Mouse (Mus musculus) embryo, embryonic 9.5 days (tissue): ENCODE data around the gene Tmem74b.

Experiments used
- DNase-seq: peaks from one replicate; pipeline ENCODE4 v3.0.0-alpha.2; 2017; ENCODE audit errors: extremely low spot score

The Tmem74b gene

DNA sequence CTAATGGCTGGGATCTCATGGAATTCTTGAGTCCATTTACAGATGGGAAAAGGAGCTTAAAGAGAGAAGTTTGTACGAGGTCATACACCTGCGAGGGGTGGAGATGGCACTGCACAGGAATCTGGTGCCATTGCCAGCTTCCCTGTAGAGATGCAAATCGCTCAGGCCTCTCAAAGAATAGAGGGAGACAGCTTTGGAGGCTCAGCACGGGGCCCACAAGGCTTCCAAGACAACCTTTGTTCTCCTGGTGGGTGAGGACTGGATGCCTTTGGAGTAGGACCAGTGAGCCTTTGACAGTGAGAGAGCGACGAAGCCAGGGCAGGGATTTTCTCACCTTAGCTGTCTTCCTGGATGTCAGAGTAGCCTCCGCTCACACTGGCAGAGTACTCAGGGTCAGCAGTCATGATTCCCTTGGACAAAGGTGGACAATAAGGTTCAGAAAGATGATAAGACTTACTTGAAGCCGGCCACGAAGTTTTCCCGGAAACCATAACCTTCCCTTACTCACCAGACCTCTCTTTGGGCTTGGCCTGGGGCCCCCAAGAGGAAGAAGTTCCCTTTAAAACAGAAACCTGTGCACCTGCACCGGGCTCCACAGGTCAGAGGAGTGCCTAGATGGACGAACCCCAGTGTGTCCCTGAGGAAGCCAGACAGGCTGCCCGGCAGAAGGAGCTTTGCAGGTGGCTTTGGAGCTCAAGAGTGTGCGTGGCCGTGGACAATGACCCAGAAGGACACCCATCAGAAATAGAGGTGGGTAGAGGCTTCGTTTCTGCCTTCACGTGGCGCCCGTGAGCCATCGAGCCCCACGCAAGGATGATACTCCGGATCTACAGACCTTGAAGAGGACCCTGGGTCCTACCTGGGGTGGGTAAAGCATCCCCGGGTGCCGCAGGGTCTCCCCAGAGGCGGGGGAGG, at the start of gene Tmem74b:
Tmem74b (plus strand) TSS at position 778 of the 915 bp plus-strand sequence.
- peak; percentile 8 for DNase-seq

- no peak for DNase-seq
These were observed 49.8 kb upstream of the Tmem74b start for GRCm38 (mm10) chr2:151652053-151652452.

DNA sequence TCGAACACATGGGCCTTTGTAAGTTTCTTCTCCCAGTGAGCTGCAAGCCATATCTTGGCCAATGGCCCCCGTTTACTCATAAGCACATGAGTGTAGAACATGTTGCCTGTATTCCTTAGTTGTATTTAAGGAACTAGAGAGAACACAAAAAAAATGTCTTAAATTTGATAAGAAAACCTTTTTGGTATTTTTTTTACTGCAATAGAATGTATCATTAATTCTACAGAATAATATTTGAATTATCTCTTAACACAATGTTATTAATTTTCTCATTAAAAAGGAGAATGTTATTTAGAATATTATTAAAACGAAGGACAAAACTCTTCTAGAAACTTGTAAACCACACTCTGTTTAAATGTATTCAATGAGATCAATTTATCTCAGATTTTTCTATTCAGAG, 33.4 kb upstream of the Tmem74b start, which contains the start of gene Rad21l:
Rad21l (minus strand) TSS at position 101 of the 400 bp plus-strand sequence.
- DNase-seq = no peak

GRCm38 (mm10) chr2:151670026-151670967, 31.5 kb upstream of the Tmem74b start:
- peak; percentile 19 for DNase-seq

- DNase-seq = no peak
These were observed 30.9 kb upstream of the Tmem74b start for GRCm38 (mm10) chr2:151670968-151671329.

- no peak for DNase-seq
These were observed 25.6 kb upstream of the Tmem74b start for GRCm38 (mm10) chr2:151676234-151676633.

GRCm38 (mm10) chr2:151682357-151682756, 19.5 kb upstream of the Tmem74b start:
- no peak for DNase-seq

- DNase-seq = no peak
These were observed 18.8 kb upstream of the Tmem74b start for GRCm38 (mm10) chr2:151682976-151683375.

DNA sequence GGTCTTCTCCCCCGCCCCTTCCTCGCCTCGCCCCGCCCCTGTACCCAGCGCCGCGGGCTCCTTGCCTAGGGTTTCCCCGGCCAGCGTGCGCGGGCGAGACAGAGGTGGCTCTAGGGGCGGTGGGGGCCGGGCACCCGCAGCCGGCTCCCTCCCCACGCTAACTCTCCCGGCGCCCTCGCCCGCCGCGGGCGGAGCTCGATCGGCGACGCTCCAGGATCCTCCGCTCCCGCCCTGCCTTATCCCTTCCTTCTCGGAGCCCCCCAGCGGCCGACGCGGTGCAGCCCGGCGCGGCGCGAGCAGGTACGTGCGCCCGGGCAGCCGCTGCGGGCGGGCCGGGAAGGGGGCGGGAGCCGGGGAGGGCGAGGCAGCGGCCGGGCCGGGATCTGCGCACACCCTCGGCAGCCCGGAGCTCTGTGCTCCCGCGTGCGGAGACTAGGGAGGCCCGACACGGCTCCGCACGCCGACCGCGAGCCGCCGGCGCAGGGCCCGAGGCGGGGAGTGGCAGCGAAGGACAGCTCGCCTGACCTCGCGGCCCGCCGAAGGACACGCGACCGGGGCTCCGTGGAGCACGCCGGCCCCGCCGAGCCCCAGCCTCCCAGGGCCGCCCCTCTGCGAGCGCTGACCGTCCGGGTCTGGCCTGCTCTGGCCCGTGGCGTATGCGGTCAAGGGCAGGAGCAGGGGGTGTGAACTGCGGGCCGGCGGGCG, 490 bp downstream of the Tmem74b start:
- peak; percentile 56 for DNase-seq

GRCm38 (mm10) chr2:151702851-151703190, 1.0 kb downstream of the Tmem74b start:
- no peak for DNase-seq

GRCm38 (mm10) chr2:151712647-151713046, 10.8 kb downstream of the Tmem74b start:
- peak; percentile 35 for DNase-seq

GRCm38 (mm10) chr2:151715526-151715925, 13.7 kb downstream of the Tmem74b start:
- DNase-seq = no peak

DNA sequence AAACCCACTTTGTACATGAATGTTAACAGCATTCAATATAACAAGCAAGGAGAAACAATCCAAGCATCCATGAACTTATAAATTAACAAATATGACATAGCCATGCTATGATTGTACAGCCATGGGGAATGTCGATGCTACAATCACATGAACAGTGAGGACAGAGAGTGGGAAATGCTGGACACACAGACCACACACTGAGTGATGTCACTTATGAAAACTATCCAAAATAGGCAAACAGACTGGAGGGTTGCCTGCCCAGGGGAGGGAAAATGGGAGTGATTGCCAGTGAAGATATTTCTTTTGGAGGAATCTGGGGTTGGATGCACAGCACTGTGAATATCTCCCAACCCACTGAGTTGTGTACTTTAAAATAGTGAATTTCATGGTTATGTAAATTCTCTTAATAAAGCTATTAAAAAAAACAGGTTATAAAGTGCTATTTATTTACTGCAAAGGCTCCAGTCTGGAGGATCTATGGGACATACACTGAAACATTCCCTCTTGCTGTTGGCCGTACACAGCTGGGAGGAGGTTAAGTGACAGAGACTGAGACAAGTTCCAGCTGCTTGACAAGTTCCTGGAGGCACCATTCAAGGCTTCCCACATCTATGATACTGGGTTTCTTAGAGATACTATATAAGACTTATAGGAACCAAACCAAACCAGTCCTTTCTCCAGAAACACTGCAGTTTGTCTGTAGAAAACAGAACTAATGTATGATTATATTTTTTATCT, 14.7 kb downstream of the Tmem74b start:
- DNase-seq = no peak

DNA sequence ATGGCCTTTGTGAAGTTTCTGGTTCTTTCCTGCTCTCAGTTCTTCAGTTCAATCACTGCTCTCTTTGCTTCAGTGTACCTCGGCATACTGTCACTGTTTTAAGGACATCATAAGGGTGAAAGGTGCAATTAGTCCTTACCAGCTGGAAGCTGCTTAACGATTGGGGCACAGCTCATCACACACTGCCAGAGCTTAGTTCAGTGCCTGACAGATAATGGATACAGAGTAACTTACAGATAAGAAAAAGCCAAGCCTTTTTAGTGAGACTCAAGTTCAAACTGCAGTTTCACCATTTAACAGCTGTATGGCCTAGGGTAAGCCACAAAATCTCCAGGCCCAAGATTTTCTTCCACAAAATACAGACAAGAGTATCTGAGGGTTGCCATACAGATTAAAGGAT, 22.3 kb downstream of the Tmem74b start:
- no peak for DNase-seq

- no peak for DNase-seq
These were observed 31.5 kb downstream of the Tmem74b start for GRCm38 (mm10) chr2:151733151-151733865.

DNA sequence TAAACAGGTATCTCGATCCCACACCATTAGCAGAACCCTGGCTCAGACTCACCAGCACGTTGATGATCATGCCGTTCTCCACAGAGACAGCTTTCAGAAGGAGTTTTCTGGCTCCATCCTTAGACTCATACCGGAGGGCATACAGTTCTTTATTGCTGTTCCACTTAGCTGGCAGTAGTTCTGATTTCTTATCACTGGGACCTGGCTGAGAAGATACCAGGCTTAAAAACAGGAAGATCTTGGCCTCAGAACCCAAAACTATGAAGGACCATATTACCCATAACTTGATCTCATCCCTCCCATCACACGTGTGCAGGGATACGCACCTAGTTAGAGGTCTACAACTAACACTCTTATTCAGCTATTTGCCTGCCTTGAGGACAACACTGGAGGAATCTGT, 33.6 kb downstream of the Tmem74b start:
- no peak for DNase-seq

DNA sequence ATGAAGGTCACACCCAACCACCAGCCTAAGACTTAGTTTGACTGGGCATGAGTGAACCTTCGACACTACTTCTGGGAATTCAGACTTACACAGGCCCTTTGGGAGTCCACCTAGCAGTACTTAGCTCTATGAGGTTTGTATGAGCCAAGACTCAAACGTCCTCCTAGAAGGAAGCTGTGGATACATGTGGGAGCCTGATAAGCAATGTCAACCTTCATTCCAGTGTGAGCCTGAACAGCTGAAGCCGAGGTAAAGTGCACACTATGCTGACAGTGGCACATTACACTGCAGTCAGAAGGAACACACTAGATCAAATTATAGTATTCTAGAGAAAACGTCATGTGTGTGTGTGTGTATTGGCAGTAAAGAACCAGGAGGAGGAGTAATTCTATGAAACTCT, 36.7 kb downstream of the Tmem74b start:
- no peak for DNase-seq

- no peak for DNase-seq
These were observed 37.3 kb downstream of the Tmem74b start for GRCm38 (mm10) chr2:151739081-151739480.

GRCm38 (mm10) chr2:151739505-151739904, 37.7 kb downstream of the Tmem74b start:
- DNase-seq = no peak

DNA sequence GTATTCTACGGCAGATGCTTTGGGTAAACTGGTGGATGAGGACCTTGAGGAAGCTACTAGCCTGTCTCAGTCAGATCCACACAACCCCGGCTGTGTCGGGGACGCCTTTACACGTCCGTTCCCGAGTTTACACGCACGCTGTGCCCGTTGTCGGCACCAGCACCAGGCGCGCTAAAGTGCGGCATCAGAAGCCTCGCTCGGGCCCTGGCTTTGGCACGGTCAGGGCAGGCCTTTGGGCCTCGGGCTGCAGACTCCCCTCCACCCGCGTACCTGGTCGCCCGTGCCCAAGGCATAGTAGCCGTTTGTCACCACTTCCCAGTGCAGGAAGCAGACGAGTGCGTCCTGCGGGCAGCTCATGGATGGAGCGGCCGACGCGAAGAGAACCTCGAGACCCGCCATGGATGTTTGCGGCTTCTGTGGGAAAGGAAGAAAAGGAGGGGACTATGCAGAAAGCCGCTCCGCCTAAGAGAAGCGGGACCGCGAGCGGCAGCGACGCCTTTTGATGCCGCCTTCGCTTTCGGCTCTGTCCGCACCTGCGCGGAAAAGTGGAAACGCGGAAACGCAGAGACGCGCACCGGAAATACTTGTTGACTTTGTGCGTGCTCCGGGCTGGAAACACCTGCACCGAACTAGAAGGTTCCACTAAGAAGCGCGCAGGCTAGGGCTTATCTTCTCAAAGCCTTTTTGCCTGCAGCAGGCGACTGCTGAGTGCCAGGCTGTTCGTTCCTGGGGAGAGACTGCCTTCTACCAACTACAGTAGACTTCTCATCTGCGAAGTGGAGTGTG, 39.1 kb downstream of the Tmem74b start:
- peak; percentile 80 for DNase-seq
